Mouse (Mus musculus) kidney, postnatal 25 days (tissue): ENCODE results near the gene Scnn1a.
A peak's percentile ranks its signal among the peaks of the same experiment; 100 is the strongest.
"Not testable (repeated sequence)": the region's sequence is repeated elsewhere in the genome, so short reads cannot be mapped to it uniquely, and the experiment has no call there.

ENCODE experiments used
- DNase-seq, 2 experiments: peaks; one replicate each; pipeline ENCODE4 v3.0.0; 2021; ENCODE audit warnings: mixed read lengths in 2 of 2

Scnn1a gene

GRCm38 (mm10) chr6:125320323-125320722 is at the start of gene Scnn1a:
Gene Scnn1a (plus strand): TSS chr6:125320659.
- DNase-seq: peak; percentile 54 to 87

- peak; percentile 98 for DNase-seq
These were observed 48.8 kb upstream of the Scnn1a start for GRCm38 (mm10) chr6:125271455-125272227.

GRCm38 (mm10) chr6:125272228-125272785 is 48.2 kb upstream of the Scnn1a start:
- no peak for DNase-seq

GRCm38 (mm10) chr6:125274841-125275563 is 45.5 kb upstream of the Scnn1a start:
- peak; percentile 72 to 77 for DNase-seq

- DNase-seq: no peak
These were observed 40.7 kb upstream of the Scnn1a start for GRCm38 (mm10) chr6:125279729-125280128.

GRCm38 (mm10) chr6:125282721-125283120 is 37.7 kb upstream of the Scnn1a start:
- DNase-seq: not testable (repeated sequence)

GRCm38 (mm10) chr6:125284250-125284649 is 36.2 kb upstream of the Scnn1a start:
- peak; percentile 41 to 58 for DNase-seq

GRCm38 (mm10) chr6:125284751-125285150 is 35.7 kb upstream of the Scnn1a start:
- no peak for DNase-seq

GRCm38 (mm10) chr6:125285890-125286289 is 34.6 kb upstream of the Scnn1a start, which contains the start of gene Tuba3a:
Gene Tuba3a (minus strand): TSS chr6:125286042.
- no peak for DNase-seq

GRCm38 (mm10) chr6:125286944-125287343 is 33.5 kb upstream of the Scnn1a start:
- DNase-seq: no peak

GRCm38 (mm10) chr6:125288730-125289129 is 31.7 kb upstream of the Scnn1a start:
- DNase-seq: no peak

GRCm38 (mm10) chr6:125291329-125291728 is 29.1 kb upstream of the Scnn1a start:
- DNase-seq: no peak

GRCm38 (mm10) chr6:125292256-125292655 is 28.2 kb upstream of the Scnn1a start:
- no peak for DNase-seq

- no peak for DNase-seq
These were observed 26.4 kb upstream of the Scnn1a start for GRCm38 (mm10) chr6:125294049-125294448.

- DNase-seq: no peak
These were observed 23.2 kb upstream of the Scnn1a start for GRCm38 (mm10) chr6:125297149-125297820.

GRCm38 (mm10) chr6:125300982-125301381 is 19.5 kb upstream of the Scnn1a start:
- no peak for DNase-seq

GRCm38 (mm10) chr6:125302231-125302982 is 18.1 kb upstream of the Scnn1a start:
- DNase-seq: peak; percentile 45 to 74

- DNase-seq: no peak
These were observed 17.2 kb upstream of the Scnn1a start for GRCm38 (mm10) chr6:125303242-125303641.

- DNase-seq: not testable (repeated sequence)
These were observed 16.1 kb upstream of the Scnn1a start for GRCm38 (mm10) chr6:125304408-125304807.

GRCm38 (mm10) chr6:125305465-125305864 is 15.0 kb upstream of the Scnn1a start:
- peak in 1 of 2 experiments; percentile 41 for DNase-seq

GRCm38 (mm10) chr6:125307091-125307490 is 13.4 kb upstream of the Scnn1a start:
- DNase-seq: no peak

GRCm38 (mm10) chr6:125308921-125309320 is 11.5 kb upstream of the Scnn1a start:
- peak in 1 of 2 experiments; percentile 53 for DNase-seq
